Mouse (Mus musculus) midbrain, embryonic 10.5 days (tissue): ENCODE results near the gene Gm20388. TPM values are rescaled to one million over a fixed set of nuclear protein-coding genes. Genes with fewer than 3 reads are reported as not detected.

Experiments
- DNase-seq: peaks from one replicate; pipeline ENCODE4 v3.0.0-alpha.2; 2017; ENCODE audit warnings: low spot score
- H3K27ac ChIP-seq: fragments of 300-500 bp; sonication (generic); replicated peaks from 2 replicates; pipeline ENCODE4 v1.5.1; 2016; ENCODE audit warnings: mild to moderate bottlenecking
- H3K27me3 ChIP-seq: fragments of 300-500 bp; sonication (generic); 2 replicates; pipeline ENCODE4 v1.6.1; 2016; ENCODE audit warnings: low read depth, mild to moderate bottlenecking; ENCODE audit not compliant: poor library complexity, severe bottlenecking
- H3K36me3 ChIP-seq: fragments of 300-500 bp; sonication (generic); 2 replicates; pipeline ENCODE4 v1.6.1; 2016; ENCODE audit warnings: mild to moderate bottlenecking, moderate library complexity
- H3K4me1 ChIP-seq: fragments of 300-500 bp; sonication (generic); 2 replicates; pipeline ENCODE4 v1.6.1; 2016
- H3K4me3 ChIP-seq: fragments of 300-500 bp; sonication (generic); 2 replicates; pipeline ENCODE4 v1.5.1; 2016; ENCODE audit warnings: mild to moderate bottlenecking, moderate library complexity
- H3K9me3 ChIP-seq: fragments of 300-500 bp; sonication (generic); replicated peaks from 2 replicates; pipeline ENCODE4 v1.6.1; 2016; ENCODE audit warnings: mild to moderate bottlenecking
- WGBS: fragments of 180-500 bp; shearing (Covaris S2); methylation state at CpG from one replicate; pipeline ENCODE4 v1.1.7; 2016; 5-methylcytosine and 5-hydroxymethylcytosine counted together
- polyA plus RNA-seq: library from polyadenylated mRNA; unstranded; fragments of >200 nt; fragmentation: Nextera tagmentation; extraction: Ambion mirVana; gene quantifications from 2 replicates; pipeline ENCODE4 v1.2.1, GENCODE M21; 2016

Gm20388 gene
- polyA plus RNA-seq, 1 experiment from 2014 or later = 7.1 TPM

DNA sequence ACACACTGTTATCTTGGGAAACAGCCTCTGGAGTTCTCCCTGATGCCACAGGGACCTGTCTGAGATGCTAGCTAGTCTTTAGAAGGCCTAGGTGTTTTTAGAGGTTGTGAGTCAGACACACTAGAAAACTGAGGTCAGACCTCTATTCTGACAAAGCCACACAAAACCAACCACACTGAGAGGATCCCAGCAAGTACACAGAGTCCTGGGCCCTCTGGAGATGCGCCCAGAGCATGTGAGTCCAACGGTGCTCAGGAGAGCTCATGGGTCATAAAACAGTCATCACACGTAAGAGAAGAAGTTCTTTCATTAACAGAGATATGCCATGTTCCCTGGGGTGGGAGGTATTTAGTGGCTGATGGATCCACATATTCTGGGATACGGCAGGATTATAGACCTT, 1009.9 kb downstream of the Gm20388 start:
- Histone ChIP-seq H3K9me3 (no peaks in the 10 kb centered on the region), H3K36me3 (no peaks in the 10 kb centered on the region), H3K4me1 (no peaks in the 10 kb centered on the region), H3K4me3 (no peak overlapping the region), H3K27ac (no peak overlapping the region), H3K27me3 (peaks cover 13% of the 10 kb centered on the region)
- WGBS = 93% methylated on average over 4 of the region's 4 CpGs
- no peak for DNase-seq

DNA sequence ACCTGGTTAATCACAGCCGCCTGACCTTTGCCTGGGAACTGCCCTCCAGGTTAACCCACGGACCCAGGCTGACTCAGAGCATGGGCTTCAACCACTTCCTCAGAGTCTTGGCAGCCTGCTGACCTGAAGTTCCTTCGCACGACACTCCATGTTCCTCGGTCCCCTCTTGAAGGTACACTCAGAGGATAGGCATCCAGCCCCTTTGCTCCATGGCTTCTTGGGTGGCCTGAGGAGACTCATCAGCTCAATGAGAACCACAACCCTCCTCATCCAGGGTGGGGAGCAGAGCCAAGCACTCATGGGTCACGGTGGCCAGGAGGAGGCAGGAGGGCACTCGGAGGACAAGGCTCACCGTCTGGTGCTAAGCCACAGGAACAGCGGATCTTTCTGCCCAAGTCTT, 1015.6 kb downstream of the Gm20388 start:
- Histone ChIP-seq H3K36me3 (no peaks in the 10 kb centered on the region), H3K4me3 (no peak overlapping the region), H3K4me1 (0 out of 2 replicates have a peak, but pooled peaks cover 1% of the 10 kb centered on the region), H3K9me3 (no peaks in the 10 kb centered on the region), H3K27ac (no peak overlapping the region), H3K27me3 (peaks cover 16% of the 10 kb centered on the region)
- no peak for DNase-seq
- WGBS = 93% methylated on average over 9 of the region's 9 CpGs

GRCm38 (mm10) chr8:120928082-120928481, 1017.4 kb downstream of the Gm20388 start:
- 77% methylated on average over 6 of the region's 6 CpGs for WGBS
- Histone ChIP-seq H3K27ac (no peak overlapping the region; the same call in 1 of the 2 replicates), H3K27me3 (peaks cover 29% of the 10 kb centered on the region), H3K36me3 (no peaks in the 10 kb centered on the region), H3K9me3 (no peaks in the 10 kb centered on the region), H3K4me3 (no peak overlapping the region), H3K4me1 (0 out of 2 replicates have a peak, but pooled peaks cover 3% of the 10 kb centered on the region)
- DNase-seq = no peak

GRCm38 (mm10) chr8:120934596-120934995, 1024.0 kb downstream of the Gm20388 start:
- no peak overlapping the region for H3K27ac ChIP-seq
- H3K4me1 ChIP-seq = peaks cover 42% of the 10 kb centered on the region
- peaks cover 91% of the 10 kb centered on the region for H3K27me3 ChIP-seq
- H3K36me3 ChIP-seq = no peaks in the 10 kb centered on the region
- no peaks in the 10 kb centered on the region for H3K9me3 ChIP-seq
- no peak for DNase-seq
- 88% methylated on average over 9 of the region's 9 CpGs for WGBS
- no peak overlapping the region for H3K4me3 ChIP-seq

DNA sequence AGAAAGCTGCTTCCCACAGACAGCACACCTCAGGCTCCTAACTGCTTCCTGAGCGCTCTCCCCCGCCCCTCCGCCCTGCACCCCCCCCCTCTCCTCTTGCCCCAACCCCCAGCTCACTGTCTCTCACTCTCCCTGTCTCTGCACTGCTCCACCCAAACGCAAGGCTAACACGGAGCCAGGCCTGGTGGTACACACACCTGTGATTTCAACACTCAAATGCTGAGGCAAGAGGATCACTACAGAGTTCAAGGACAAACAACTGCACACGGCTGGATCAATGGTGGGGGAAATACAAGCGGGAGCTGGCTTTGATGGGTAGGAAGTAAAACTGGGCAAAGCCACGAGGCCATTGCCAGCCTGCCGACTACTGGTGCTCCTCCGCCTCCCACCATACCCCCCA, 1026.0 kb downstream of the Gm20388 start:
- Histone ChIP-seq H3K9me3 (no peaks in the 10 kb centered on the region), H3K36me3 (no peaks in the 10 kb centered on the region), H3K4me1 (peaks cover 55% of the 10 kb centered on the region), H3K27me3 (peaks cover 91% of the 10 kb centered on the region), H3K27ac (no peak overlapping the region), H3K4me3 (no peak overlapping the region)
- 65% methylated on average over 10 of the region's 10 CpGs for WGBS
- DNase-seq = no peak

DNA sequence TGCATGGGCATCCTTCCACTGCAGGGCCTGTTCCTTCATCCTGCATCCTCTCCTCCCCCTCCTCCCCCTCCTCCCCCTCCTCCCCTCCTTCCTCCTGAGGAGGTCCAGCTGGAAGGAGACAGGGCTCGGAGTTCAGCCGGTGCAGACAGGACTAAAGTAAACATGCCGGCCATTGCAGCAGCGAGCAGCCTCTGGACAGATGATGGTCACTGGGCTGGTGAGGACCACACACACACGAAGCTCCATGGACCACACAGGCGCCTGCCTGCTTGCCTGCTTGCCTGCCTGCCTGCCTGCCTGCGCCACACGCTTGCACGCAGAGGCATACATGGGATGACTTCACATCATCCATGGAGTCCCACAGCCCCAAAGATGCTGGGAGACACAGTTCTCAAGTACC, 1026.8 kb downstream of the Gm20388 start:
- H3K27me3 ChIP-seq = peaks cover 91% of the 10 kb centered on the region
- no peaks in the 10 kb centered on the region for H3K9me3 ChIP-seq
- WGBS = 59% methylated on average over 9 of the region's 9 CpGs
- no peak overlapping the region for H3K4me3 ChIP-seq
- 0 out of 2 replicates have a peak overlapping the region, but pooled peaks have one; percentile 42 for H3K27ac ChIP-seq
- peaks cover 55% of the 10 kb centered on the region for H3K4me1 ChIP-seq
- DNase-seq = no peak
- H3K36me3 ChIP-seq = no peaks in the 10 kb centered on the region

DNA sequence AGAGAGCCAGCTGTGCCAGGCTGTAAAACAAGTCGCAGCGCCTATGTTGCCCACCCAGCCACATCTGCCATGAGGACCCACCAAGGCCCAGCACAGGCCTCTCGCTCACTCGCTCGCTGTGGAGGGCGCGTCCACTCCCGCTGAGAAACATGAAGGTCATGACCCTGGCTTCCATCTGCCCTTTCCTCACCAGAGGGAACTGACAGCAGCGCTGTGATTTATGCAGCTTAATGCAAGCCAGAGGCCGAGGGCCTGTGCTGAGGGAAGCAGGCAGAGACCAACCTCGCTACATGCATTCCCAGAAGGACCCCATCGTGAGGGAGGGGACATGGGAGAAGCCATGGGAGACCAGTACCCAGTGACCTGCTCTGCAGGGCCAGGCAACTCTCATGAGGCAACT, 1029.6 kb downstream of the Gm20388 start:
- peak overlapping the region; percentile 55; the same call in 1 of the 2 replicates for H3K27ac ChIP-seq
- peaks cover 50% of the 10 kb centered on the region for H3K4me1 ChIP-seq

GRCm38 (mm10) chr8:120947240-120947639, 1036.6 kb downstream of the Gm20388 start:
- no peak for DNase-seq
- 0 out of 2 replicates have a peak overlapping the region, but pooled peaks have one; percentile 38 for H3K27ac ChIP-seq
- H3K4me1 ChIP-seq = peaks cover 53% of the 10 kb centered on the region
- WGBS = 84% methylated on average over 10 of the region's 10 CpGs
- H3K4me3 ChIP-seq = no peak overlapping the region
- no peaks in the 10 kb centered on the region for H3K36me3 ChIP-seq
- H3K27me3 ChIP-seq = peaks cover 92% of the 10 kb centered on the region
- no peaks in the 10 kb centered on the region for H3K9me3 ChIP-seq

More for the DNA sequence above, 1029.6 kb downstream of the Gm20388 start:
- peak; percentile 55 for DNase-seq
- Histone ChIP-seq H3K36me3 (no peaks in the 10 kb centered on the region), H3K27me3 (peaks cover 95% of the 10 kb centered on the region), H3K9me3 (no peaks in the 10 kb centered on the region), H3K4me3 (no peak overlapping the region)
- 42% methylated on average over 12 of the region's 12 CpGs for WGBS

DNA sequence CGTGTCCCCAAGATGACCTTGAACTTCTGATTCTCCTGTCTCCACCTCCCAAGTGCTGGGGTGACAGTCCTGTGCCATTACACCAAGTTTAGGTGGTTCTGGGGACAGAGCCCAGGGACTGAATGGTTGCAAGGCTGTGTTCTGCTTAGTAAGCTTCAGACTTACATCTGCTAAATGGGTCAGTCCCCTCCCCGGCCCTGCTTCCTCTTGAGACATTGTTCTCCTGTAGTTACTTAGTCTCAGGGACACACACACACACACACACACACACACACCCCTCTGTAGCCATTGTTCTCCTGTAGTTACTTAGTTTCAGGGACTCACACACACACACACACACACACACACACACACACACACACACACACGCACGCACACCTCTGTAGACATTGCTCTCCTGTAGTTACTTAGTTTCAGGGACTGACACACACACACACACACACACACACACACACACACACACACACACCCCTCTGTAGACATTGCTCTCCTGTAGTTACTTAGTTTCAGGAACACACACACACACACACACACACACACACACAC, 1037.5 kb downstream of the Gm20388 start:
- Histone ChIP-seq H3K27me3 (peaks cover 92% of the 10 kb centered on the region), H3K4me3 (no peak overlapping the region), H3K4me1 (peaks cover 53% of the 10 kb centered on the region), H3K27ac (peak overlapping the region; percentile 9; the same call in 1 of the 2 replicates), H3K36me3 (no peaks in the 10 kb centered on the region), H3K9me3 (no peaks in the 10 kb centered on the region)
- DNase-seq = no peak
- WGBS = 78% methylated on average over 4 of the region's 4 CpGs

GRCm38 (mm10) chr8:120948620-120949491, 1038.2 kb downstream of the Gm20388 start:
- WGBS = 62% methylated on average over 25 of the region's 25 CpGs
- Histone ChIP-seq H3K36me3 (no peaks in the 10 kb centered on the region), H3K4me1 (peaks cover 53% of the 10 kb centered on the region), H3K27ac (peak overlapping the region; percentile 9), H3K4me3 (no peak overlapping the region), H3K27me3 (peaks cover 92% of the 10 kb centered on the region), H3K9me3 (no peaks in the 10 kb centered on the region)
- no peak for DNase-seq

DNA sequence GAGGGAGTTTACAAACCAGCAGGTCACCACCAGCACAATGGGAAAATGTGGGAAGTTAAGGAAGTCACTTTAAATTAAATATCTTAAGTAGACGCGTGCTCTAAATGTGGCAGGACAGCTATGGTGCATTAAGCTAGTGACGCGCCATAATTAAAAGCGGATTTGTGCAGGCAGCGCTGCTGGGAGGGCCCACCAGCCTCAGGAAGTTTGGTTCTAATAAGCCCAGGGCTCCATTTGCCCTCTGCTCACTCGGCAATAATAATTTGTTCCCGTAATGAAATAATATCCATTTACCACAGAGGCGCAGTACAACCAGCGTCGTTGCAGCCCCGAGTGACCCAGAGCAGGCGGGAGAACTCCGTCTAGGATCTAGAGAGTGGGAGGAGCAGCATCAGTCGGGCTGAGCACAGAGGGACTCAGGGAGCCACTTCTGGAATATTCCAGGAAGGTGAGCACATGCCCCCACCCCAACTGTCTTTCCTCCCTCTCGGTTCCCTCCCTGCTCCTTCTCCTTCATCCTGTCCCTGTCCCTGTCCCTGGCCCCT, 1040.1 kb downstream of the Gm20388 start:
- Histone ChIP-seq H3K4me1 (peaks cover 53% of the 10 kb centered on the region), H3K27ac (no peak overlapping the region), H3K36me3 (no peaks in the 10 kb centered on the region), H3K9me3 (no peaks in the 10 kb centered on the region), H3K27me3 (peaks cover 97% of the 10 kb centered on the region), H3K4me3 (no peak overlapping the region)
- no peak for DNase-seq
- 56% methylated on average over 16 of the region's 16 CpGs for WGBS

DNA sequence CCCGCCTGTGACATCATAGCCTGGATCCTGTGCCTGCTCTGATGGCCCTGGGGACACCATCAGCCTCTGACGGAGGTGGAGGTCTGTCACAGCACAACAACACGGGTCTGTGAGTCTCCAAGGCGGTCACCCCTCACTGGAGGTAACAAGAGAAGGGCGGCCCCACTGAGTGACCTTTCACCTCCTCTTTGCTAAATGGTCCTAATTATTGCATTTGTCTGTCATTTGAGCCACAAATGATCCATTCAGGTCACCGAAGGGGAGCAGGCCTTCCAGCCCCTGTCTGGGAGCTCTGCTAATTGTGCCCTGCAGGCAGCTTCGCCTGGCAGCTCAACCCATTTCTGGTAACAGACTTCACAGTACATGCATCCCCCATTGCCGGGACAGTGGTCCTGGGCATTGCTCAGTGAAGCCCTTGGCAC, 1048.8 kb downstream of the Gm20388 start:
- WGBS = 18% methylated on average over 8 of the region's 8 CpGs
- H3K36me3 ChIP-seq = no peaks in the 10 kb centered on the region
- peaks cover 100% of the 10 kb centered on the region for H3K27me3 ChIP-seq
- H3K9me3 ChIP-seq = no peaks in the 10 kb centered on the region
- peaks cover 23% of the 10 kb centered on the region for H3K4me1 ChIP-seq
- no peak for DNase-seq
- no peak overlapping the region for H3K27ac ChIP-seq
- H3K4me3 ChIP-seq = no peak overlapping the region
